Mouse (Mus musculus): Measurements from ENCODE around the gene Stard13.

The Stard13 gene

DNA sequence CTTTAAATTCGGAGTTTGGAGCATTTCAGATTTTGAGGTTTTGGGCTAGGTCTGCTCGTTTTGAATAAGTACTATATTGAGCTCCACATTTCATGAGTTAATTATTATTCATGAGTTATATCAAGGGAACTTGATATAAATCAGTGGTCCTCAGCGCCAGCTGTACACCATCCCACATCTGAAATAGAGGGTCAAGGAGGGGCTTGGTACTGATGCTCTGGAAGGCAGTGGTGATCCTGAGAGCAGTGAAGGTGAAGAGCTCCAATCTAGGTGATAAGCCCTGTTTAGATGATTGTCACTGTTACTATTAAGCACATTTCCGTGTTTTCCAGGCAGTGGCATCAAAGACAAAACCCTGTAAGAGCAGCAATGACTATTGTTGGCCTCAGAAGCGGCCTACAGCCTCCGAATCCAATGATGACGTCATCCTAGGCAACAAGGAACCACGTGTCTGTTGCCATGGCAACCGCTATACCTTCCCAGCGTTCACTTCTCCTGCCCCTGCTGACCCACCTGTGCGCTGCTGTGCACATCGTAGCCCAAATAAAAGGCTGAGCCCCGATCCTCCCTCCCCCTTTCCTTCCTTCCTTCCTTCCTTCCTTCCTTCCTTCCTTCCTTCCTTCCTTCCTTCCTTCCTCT is 5.2 kb downstream of the Stard13 start:
- no peak for DNase-seq (ENCODE audit: low spot score in 2 of 2)

DNA sequence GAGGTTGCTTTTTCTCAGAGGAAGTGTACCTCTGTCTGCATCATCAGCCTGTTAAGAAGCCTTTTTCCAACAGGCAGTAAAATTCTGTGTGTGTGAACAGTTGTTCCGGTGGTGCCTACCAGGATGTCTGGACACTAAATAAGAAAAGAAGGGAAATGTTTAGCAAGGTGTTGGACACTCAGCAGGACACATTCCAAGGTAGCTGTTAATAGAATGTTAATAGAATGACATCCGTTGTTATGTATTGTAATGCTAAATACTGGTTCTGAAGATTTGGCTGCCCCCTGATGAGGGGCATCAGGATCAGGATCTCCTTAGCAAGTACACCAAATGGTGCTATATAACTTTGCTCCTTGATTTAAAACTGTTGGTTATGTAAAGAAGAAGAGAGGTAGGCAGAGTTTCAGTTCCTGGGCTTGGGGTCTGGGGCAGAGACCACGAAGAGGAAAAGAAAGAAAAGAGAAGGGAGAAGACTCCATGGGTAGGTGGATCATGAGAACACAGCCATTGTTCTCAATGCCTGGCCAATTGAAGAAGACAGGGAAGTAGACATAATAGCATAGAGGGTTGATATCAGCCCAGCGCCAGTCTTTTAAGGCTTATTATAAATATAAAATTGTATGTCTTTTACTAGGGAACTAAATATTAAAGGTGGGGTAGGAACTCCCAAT is 9.8 kb downstream of the Stard13 start:
- no peak for DNase-seq (ENCODE audit: low spot score in 2 of 2)

DNA sequence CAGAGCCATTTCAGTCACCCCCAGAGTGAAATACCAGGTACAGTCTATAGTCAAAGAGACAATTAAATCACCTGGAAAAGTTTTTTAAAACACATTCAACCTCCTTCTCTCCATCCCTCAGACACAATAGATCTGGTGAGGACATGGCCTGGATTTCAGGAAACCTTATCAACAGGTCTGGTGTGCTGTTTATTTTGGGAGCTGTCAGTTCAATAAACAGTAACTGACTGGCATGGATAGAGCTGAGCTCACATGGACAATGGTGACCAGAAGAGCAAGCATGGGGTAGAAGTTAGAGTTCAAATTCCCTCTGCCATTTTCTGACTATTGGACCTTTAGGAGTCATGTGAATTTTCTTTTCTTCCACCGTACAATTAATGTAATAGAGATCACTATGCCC is 10.8 kb downstream of the Stard13 start:
- no peak for DNase-seq (ENCODE audit: low spot score in 2 of 2)

DNA sequence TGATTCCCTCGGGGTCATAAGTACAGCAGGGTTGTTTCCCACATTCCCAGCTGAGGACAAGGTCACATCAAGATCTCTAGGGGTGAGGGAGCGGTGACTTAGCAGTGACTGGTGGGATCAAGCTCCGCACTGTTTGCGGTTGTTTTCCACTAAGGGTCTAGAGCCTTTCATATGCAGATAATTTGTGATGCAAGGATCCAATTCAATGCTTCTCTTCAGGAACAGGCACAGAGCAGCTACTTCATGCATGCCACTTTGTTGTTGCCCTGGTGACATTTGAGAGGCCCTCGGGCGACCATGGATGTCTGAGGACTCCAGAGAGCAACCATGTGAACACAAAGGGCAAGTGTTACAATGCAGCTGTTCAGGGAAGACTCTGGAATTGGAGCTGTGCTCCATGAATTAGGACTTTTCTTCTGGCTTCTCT is 14.9 kb downstream of the Stard13 start:
- no peak for DNase-seq (ENCODE audit: low spot score in 2 of 2)

DNA sequence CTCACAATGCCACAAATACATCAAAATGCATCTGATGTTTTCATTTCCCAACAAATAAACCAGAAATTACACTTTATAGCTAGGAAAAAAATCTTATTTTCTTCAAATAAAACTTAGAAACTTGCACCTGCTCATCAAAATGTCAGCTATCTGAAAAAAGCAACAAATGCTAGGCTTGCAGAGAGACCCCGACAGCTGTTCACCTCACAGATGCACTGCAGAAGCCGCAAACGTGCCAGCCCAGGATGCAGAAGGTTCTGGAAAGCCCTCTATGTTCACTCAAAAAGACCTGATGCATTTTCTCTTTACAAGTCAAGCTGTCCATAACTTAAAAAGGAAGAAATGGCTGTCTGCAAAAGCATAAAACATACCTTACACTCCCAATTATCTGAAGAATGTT is 20.5 kb downstream of the Stard13 start:
- DNase-seq (ENCODE audit: low spot score in 2 of 2): no peak

DNA sequence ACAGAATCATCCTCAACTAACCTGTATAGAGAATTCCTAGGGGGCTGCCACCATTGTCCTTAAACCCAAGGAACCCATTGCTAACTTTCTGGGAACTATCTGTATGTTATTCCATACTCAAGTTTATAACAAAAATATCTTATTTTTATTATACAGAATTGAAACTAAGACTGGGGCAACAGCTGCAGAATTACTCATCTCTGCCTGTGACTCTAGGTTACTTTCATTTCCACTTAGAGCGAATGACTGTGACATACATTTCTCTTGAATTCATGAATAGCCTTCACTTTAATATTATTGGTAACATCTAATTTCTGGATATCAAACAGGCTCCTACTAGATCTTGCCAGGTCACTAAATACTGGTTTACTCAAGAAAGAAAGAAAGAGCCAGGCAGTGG is 22.8 kb downstream of the Stard13 start:
- no peak for DNase-seq (ENCODE audit: low spot score in 2 of 2)

DNA sequence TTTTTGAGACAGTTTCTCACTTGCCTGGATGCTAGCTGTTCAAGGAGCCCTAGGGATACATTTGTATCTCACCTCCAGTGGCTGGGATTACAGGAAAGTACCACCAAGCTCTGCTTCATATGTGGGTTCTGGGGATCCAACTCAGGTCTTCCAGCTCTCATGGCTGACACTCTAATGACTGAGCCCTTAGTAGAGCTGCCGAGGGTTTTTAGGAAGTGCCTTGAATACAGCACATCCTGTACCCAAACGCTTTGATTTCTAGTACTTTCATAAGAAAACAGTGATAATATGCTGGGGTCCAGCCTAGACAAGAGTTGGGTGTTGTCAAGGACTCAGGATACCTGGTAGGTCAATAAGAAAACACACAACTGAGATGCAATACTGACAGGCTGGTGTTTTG is 23.6 kb downstream of the Stard13 start:
- DNase-seq (ENCODE audit: low spot score in 2 of 2): no peak

DNA sequence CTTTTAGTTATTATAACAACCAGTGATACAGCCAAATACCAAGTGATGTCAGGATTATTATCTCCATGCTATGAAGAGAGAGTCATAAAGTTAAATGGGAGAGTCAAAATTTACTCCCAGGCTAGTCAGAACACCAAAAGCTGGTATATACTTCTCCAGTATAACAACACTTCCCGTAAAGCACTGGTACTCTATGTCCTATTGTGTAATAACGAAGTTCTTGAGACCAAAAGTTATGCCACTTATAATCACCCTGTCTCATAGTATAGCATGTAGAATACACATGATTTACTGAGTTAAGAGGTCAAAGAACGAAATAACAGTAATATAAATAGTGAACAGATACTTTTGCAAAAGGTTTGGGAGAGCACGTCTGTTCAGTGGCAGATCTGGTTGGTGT is 28.6 kb downstream of the Stard13 start:
- no peak for DNase-seq (ENCODE audit: low spot score in 2 of 2)

DNA sequence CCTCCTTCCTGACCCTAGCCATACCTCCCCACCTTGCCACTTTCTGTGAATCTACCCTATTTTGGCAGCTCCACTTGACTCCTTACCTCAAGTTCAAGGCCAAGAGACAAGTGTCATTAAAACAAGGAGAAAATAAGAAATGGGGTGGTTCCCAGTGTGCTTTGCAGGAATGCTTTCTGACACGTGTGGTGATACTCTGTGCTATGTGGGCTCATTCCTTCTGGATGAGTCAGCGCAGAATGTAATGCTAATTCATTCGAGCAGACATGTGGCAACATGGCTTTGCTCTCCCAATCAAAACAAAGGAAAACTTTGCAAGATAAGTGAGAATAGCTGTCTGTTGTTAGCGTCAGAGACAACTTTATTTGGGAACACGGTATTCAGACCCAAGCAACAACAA is 30.7 kb downstream of the Stard13 start:
- no peak for DNase-seq (ENCODE audit: low spot score in 2 of 2)

DNA sequence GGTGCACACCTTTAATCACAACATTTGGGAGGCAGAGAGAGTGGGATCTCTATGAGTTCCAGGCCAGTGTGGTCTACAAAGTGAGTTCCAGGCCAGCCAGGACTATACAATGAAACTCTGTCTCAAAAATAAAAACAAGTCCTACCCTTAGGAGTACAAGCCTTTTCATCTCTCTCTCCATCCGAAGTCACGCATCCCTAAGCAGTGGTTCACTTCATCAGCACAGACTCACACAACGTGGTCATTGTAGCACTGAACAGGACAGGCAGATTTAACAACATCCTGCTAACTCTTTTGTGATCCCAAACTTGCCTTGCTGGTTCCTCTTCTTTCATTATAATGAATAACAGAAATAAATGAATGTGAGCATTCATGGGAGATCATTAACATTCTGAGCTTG is 32.4 kb downstream of the Stard13 start:
- DNase-seq (ENCODE audit: low spot score in 2 of 2): no peak

DNA sequence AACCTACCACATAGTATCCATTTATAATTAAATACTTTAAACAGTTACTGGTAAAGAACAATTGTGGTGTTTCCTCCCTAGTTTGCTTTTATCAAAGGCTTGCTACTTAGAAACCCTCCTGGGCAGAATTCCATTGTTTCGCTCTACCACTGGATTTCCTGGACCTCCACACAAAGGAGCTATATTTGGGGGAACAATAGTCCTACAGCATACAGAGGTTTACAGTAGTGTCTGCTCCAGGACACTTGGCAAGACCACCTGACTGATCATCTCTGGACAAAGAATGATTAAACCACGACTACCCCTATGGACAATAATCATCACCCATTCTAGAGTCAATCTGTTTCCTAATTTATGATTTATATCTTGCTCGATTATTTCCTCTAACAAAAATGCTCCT is 34.4 kb downstream of the Stard13 start:
- DNase-seq (ENCODE audit: low spot score in 2 of 2): no peak

DNA sequence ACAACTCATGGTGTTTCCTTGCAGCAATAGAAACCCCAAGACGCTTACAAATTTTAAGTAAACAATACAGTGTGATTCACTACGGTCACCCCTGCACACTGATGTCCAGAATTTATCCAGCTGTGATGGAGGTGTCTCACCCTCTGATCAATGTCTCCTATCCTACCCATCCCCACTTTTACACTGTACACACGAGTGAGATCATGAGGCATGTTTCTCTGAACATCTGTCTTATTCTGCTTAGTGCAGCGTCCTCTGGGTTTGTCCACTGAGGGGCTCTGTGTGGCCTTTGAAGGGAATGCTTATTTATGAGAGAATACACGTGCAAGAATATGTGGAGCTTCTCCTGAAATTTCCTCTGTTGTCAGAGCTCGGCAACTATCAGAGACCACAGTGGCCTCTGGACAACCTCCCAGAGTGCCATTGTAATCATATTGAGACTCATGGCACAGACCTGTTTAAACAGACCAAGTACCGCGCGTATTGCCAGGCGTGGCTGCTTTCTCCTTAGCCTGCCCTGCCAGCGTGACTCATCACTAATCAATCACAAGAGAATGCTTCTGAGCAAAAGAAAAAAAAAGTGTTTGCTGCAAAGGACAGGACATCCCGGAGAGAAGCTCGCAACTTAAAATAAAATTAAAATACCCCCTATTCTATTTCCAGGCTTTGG is 36.9 kb downstream of the Stard13 start:
- no peak for DNase-seq (ENCODE audit: low spot score in 2 of 2)

DNA sequence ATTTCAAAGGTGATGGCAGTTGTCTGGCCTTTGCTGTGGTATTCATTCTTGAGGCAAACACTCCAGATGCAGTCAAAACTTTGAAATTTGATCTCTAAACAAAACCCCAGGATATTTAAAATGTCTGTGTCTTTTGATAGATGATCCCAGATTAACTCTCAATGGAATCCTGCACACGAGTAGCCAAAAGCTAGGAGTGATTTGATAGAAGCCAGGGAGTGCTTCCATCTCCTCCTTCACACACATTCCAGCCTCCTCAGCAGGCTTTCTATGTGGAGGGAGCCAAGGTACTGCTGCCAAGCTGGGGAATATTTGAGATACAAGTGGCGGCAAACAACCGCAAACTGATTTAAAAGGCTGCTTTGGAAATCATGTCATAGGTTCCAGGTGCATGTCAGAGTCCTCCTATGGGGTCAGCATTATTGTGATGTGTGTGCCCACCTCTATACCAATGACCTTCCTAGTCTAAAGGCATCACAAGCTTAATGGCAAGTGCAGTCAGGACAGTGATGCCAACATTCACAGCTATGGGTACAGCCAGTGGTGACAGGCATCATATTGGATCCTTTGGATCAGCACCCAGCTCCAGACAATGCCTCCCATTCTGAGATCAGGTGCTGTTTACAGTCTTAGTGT is 39.6 kb downstream of the Stard13 start:
- no peak for DNase-seq (ENCODE audit: low spot score in 2 of 2)

DNA sequence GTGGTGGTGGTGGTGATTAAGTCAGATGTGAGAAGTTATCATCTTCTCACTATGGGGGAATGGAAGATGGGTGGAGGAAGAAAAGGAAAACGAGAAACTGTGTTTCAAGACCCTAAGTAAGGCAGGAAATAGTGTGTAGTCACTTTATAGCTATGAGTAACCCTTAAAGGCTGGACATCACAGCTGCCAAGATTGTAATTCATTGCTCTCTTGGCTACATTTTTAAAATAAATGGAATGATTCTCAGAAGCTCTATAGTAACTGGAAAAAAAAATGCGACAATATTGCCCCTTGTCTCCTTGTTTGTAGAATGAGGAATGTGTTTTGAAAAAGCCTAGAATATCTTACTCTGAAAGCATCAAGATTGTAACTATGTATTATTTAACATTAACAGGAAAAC is 41.4 kb downstream of the Stard13 start:
- DNase-seq (ENCODE audit: low spot score in 2 of 2): no peak

DNA sequence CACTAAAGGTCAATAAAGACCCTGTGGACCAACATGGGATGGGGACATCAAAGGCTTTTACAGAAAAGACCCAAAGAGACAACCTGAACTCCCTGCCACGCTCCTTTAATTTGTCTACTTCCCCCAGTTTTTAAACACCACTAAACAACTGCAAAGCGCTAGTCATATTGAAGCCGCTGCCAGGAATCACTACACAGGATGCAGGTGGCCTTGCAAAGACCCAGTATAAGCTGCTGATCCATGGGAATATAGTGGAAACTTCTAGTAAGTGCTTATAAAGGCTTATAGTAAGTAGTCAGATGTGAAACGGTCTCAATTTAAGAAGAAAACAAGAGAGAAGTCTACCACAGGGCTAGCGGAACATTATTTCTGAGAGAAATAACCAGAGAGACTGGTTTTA is 42.9 kb downstream of the Stard13 start:
- DNase-seq (ENCODE audit: low spot score in 2 of 2): no peak

DNA sequence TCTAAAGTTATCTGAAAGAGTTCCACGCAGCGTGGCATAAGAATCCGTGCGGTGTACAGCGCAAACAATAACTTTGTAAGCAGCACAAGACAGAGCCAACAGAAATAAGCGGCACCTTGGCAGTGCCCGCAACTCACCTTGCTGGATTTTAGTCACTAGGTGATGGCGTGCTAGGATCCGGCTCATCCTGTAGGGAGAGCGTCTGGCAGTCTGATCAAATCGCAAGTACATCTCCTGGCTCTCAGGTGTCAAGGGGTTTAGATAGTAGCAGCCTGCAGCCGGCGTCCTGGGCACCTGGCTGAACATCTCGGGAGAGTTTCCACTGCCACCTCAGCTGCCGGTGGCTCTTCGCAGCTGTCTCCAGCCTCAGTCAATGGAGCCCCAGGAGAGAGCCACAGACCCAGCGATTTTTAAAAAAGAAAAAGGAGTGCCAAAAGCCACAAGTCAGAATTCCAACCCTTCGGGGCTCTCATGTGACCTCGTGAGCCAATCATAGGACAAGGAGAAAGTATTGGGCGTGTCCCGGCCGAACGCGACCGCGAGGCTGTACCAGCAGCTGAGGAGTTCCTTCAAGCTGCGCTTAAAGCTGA is 43.8 kb downstream of the Stard13 start:
- DNase-seq (ENCODE audit: low spot score in 2 of 2): peak in 1 of 2 experiments; percentile 31

DNA sequence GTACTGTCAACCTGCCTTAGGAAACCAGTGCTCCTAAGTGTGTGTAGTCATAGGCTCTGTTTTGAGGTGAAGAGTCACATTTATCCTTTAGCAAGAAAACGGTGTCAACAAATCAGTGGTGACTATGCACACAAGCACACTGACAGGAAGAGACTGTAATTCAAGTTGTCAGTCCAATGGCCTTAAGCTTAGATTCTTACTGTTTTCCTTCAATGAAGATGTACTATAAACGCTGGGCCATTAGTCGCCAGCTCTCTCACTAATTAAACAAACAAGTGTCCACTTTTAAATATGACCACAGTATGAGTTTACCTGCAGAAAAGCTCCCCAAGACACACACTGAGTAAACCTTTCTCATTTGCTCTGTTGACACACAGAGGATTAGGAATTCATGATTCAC is 44.3 kb downstream of the Stard13 start:
- DNase-seq (ENCODE audit: low spot score in 2 of 2): no peak

DNA sequence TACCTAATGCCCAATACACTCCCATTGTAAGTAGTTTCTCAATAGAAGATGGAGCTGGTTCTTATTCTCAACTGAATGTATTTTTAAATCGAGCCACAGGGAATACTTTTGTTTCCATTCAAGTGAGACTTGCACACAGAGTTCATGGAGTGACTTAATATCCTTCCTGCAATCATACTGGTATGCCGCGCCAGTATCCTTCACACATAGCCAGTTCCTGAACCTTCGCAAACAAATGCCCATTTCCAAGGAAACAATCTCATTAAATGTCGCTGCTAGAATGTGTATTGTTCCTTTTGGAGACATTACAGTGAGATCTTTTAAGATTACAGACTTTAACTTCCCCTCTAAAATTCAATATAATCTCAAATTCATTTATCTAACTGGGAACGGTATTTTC is 45.0 kb downstream of the Stard13 start:
- DNase-seq (ENCODE audit: low spot score in 2 of 2): no peak

DNA sequence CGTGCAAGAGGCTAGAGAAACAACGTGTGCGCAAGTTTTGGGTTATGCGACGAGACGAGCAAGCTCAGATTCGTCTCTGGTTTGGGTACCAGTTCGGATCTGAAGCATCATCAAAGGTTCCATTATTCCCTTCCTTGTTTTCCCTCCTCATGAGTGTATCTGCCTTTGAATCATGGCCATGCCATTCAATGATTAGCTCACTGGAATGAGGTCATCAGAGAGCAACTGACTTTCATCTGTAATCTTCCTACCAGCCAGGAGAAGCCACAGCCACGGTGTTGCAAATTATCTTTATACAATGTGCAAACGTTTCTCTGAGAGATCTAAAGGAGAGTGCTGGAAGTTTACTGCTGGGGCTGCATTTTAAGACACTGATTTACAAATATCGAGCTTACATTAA is 46.3 kb downstream of the Stard13 start:
- no peak for DNase-seq (ENCODE audit: low spot score in 2 of 2)

DNA sequence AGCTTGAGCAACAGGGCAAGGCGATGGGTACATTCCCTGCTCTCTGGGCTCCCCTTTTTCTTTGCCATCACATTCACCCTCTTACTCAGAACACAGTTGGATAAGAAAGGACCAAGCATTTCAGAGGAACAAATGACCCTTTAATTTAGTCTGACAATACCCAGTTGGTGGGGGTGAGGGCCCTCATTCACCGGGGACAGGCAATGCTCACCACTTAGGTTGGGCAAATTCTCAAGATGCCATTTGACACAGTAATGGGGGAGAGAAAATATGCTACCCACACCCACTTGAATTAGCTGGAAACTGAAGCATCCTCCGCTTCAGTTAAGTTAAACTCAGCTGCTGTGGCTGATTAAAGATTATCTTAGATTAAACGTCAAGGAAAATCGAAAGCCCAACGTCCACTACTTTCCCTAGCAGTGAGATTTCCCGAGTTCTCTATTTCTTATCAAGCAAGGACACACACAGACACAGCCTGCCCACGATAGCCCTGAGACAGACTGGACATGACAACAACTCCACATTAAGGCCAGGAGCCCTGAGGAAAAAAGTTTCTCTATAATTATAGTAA is 48.3 kb downstream of the Stard13 start:
- no peak for DNase-seq (ENCODE audit: low spot score in 2 of 2)

DNA sequence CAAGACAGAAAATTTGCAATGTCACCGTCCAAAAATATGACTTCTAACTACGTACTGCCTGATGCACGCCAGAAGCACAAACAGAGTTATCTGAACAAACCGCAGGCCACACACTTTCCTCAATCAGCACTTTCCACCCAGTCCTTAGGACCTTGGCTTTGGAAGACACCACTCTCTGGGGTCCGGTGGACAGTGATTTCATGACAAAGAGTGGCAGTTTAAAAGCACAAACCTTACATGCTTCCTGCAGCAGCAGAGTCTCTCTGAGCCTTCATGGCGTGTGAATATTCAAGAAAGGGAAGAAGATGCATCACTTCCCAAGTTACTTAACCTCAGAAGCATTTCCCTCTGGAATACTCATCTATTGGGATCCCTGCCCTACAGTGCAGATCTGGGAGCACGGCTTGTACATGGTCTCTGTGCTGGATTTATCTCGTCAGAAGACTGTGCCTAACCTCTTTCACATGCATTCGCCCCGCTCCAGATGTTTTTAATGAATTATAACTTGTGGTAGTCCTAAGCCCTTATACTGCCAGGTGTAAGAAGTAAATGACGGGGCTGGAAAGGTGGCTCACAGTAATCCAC is 49.9 kb downstream of the Stard13 start:
- no peak for DNase-seq (ENCODE audit: low spot score in 2 of 2)

DNA sequence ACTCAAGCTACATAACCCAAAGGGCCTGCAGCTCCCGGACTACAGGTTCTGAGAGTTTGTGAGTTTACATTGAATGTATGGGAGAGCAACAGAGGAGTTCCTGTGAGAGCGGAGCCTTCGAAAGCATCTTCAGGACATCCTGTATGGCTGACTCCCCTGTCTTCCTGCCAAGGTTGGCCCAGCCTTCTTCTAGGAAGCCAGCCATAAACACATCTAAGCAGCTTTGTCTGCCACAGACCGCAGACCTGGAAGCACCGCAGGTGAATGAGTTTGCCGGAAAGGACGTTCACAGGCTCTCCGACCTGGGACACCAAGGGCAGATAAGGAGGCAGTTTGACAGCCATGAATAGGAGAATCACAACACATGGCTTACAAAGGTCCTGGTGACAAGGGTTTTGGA is 52.3 kb downstream of the Stard13 start:
- DNase-seq (ENCODE audit: low spot score in 2 of 2): no peak

All from frontal cortex, postnatal 10 days (tissue).